Mouse (Mus musculus) cerebellum, adult 11-12 months (tissue): ENCODE data around the gene Srcin1.

ENCODE experiments used
- DNase-seq: peaks from one replicate; pipeline ENCODE4 v3.0.0; 2022

Gene Srcin1

DNA sequence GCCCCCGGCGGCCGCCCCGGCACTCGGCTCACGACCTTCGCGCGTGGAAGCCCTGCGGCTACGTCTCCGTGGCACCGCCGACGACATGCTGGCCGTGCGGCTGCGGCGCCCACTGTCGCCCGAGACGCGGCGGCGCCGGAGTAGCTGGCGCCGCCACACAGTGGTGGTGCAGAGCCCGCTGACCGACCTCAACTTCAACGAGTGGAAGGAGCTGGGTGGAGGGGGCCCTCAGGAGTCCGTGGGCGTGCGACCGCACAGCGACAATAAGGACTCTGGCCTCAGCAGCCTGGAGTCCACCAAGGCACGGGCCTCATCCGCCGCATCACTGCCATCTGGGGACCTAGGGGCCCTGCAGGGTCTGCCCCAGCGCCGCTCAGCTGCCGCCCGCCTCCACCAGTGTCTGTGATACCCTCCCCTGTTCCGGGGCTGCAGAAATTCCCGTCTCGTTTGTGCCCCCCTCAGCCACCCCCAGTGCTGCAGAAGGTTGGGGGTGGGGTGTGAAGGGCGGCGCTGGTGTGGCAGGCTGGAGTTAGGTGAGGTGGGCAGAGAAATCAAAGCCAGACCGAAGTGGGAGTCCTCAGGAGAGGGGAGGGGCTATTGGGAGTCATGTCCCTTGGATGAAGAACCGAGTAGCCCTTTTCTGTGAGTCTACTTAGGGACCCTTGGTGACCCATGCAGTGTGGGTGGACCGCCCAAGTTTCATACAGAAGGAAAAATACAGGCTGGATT, 75.1 kb downstream of the Srcin1 start:
- peak; percentile 32 for DNase-seq

DNA sequence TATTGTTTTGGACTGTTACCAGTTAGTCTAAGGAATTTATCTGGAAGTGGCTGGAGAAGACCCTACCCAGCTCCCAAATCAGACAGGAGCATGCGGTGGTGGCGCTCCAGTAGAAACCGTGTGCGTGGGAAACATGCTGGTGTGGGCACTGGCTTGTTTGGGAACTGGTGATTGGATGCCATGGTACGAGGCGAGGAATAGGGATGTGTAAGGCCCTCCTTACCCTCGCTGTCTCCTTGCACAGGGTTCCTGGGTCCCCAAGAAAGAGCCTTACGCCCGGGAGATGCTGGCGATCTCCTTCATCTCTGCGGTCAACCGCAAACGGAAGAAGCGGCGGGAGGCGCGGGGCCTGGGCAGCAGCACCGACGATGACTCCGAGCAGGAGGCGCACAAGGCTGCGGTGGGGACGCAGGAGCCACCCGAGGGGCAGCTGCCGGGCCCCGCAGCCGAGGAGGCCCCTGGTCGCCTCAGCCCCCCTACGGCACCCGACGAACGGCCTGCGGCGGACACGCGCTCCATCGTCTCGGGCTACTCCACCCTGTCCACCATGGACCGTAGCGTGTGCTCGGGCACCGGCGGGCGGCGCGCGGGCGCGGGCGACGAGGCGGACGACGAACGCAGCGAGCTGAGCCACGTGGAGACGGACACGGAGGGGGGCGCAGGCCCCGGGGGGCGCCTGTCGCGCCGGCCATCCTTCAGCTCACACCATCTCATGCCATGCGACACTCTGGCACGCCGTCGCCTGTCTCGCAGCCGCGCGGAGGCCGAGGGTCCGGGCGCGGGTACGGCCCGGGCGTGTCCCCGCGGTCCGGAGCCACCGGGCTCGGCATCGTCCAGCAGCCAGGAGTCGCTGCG, 75.9 kb downstream of the Srcin1 start, which contains the start of gene 4933428G20Rik:
4933428G20Rik (minus strand) TSS at position 476 of the 855 bp plus-strand sequence.
- DNase-seq, result no peak

DNA sequence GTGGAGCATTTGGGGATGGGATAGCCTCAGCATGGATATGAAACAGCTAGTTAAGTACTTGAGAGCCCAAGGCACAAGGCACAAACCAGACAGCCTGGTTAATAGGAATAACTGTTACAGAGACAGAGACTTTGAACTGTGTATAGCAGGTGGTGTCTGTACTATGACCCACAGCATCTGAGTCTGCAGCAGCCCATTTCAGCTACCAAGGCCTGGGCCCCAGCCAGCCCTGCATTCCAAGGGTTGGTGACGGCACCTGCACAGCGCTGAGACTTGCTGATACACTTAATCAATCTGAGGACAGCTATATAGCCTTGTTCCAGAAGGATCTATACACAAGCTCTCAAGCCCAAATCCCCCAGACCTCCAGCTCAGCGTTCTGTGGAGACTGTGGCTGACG, 78.4 kb downstream of the Srcin1 start:
- DNase-seq, result no peak

DNA sequence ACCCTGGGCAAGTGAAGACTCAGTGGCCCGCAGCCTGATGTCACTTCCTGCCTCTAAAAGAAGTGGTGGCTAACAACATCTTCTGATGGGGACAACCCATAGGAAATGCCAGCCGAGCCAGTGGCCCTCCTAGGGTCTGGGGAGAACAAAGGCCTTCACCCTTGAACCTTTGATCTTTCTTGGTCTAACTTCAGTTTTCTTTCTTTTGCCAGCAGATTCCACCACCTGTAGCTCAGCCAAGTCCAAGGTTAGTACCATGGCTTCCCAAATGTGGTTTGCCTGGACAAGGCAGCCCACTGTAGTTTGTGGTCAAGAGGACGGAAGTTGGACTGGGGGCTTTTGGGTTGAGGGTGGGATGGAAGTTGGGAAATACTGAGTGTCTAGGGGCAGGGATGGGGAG, 83.2 kb downstream of the Srcin1 start:
- DNase-seq, result no peak

DNA sequence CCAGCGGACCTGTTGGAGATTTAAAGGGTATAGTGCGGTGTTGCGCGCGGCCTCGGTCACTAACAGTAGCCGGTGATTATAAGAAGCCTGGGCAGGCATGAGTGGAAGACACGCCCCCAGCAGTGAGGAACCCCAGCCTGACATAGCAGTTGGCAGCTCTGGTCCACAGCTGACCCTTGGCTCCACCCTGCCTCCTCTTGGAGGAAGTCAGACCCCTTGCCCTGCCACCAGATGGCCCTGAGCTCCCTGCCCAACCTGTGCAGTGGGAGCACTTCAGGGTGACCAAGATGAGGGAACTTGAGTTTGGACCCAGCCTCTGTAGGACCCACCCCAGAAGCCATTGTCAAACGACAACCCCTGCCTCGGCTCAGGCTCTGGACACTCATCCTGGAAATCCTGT, 84.3 kb downstream of the Srcin1 start:
- DNase-seq, result no peak

DNA sequence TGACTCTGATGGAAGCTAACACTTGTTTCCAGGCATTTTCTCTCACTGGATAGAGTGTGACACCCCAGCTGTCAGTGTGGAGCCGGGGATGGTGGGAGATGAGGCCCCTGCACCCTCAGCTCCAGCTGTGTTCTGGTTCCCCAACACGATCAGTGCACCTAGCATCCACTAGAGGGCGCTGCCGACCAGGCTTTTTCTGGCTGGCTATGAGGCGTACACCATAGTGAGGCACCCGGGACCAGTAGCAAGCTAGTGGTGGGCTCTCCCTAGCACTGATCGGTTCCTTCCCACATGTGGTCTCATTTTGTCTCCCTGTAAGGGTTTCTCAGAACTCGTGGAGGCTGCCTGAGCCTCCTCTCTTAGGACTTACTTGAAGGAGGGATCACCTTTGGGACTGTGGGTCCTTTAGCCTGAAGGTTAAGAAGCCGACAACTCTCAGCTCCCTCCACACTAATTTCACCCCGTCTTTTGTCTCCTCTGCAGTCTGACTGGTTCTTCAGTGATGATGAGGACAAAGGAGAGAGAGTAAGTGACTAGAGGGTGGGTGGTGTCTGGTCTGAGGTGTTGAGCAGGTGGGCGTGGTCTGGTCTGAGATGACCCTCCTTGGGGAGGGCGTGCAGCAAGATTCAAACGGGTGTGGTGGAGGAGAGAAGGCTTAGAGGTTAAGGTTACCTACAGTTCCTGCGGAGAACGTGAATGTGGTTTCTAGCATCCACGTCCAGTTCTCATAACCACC, 86.2 kb downstream of the Srcin1 start:
- peak; percentile 65 for DNase-seq

DNA sequence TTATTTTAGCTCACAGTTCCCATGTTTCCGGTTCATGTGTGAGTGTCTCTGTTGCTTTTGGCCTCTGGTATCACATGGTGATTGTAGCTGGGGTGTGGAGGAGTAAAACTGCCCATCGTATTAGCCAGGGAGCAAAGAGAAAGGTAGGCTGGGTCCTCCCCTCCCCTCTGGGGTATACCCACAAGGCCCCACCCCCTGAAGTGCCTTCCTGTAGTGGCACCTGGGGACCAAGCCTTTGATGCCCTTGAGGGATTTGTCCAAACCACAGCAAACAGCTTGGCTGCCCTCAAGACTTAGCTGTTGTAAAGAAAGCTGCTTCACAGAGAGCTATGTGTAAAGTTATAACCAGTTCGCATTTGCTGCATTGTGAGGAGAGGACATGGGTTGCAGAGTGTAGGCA, 88.3 kb downstream of the Srcin1 start:
- DNase-seq, result no peak

DNA sequence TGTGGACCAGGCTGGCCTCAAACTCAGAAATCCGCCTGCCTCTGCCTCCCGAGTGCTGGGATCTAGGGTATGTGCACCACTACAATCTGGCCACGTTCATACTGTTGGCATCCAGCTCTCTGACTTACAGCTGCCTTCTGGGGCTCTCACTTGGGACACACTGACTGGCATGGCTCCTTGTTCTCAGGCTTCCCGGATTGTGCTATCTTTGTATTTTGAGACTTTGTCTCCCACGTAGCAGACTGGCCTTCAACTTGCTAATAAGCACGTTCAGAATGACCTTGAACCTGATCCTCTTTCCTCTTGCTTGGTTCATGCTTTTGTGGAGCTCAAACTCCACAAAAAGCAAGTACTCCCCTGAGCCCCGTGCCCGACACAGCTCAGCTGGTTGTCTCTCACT, 90.3 kb downstream of the Srcin1 start:
- DNase-seq, result no peak

DNA sequence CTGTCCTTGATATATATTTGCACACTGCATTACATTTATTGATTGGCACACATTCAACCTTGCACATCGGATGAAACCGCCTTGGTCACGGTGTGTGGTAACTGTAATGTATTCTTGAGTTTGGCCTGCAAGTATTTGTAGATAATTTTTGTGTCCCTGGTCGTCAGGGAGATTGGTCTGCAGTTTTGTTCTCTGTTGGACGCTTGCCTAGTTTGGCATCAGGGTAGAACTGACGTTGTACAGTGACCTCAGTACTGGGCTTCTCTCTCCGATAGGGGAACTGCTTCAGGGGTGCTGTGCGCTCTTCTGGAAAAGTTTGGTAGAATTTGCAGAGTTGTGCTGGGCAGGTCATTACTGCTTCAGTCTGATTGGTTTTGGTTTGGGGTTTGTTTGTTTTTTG, 96.2 kb downstream of the Srcin1 start:
- peak; percentile 36 for DNase-seq

DNA sequence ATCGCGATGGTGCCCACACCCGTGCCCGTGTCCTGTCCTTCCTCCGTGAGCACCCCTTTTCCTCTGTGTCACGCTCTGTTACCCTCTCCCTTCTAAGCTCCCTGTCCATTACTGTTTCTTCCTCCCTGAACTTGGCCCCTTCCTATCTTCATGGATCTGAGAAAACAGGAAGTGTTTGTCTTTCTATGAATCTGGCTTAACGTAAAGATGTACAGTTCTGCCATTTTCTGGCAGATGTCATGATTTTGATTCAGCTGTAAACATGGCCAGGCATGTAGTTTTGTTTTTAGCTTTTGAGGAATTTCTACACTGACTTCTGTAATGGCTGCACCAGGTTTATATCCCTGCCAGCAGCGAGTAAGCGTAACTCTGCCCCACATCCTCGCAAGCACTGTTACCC, 96.9 kb downstream of the Srcin1 start:
- no peak for DNase-seq

DNA sequence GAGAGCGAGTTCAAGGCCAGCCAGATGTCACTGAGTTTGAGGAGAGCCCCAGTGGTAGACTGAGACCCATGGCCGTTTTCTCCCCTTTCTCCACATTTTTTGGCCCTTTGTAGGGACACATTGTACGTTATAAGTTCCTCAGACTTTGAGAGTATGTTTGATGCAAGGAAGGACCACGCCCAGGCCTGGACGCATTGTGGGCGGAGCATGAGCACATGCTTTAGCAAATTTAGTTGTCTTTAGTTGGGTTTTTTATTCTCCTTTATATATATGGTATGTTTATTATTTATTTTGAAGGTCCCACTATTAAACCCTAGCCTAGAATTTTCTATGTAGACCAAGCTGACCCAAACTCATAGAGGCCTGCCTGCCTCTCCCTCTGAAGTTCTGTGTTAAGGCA, 97.6 kb downstream of the Srcin1 start:
- DNase-seq, result no peak

DNA sequence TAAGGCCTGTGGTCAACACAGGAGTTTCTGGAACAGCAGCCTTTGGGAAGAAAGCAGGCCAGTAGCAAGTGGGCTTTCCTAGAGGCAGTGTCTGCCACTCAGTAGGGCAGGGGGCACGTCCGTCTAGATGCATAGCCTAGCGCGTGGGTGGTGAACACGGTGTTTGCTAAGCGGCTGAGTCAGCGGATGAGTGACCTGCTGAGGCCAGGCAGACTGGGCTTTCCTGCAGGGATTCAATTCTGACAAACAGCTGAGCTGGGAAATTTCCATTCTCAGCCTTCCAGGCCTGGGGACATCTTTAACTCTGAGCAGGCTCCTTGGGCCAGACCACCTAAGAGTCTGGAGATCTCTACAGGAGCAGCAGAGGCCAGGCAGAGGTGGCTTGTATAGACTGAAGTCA, 98.6 kb downstream of the Srcin1 start:
- DNase-seq, result peak; percentile 70

DNA sequence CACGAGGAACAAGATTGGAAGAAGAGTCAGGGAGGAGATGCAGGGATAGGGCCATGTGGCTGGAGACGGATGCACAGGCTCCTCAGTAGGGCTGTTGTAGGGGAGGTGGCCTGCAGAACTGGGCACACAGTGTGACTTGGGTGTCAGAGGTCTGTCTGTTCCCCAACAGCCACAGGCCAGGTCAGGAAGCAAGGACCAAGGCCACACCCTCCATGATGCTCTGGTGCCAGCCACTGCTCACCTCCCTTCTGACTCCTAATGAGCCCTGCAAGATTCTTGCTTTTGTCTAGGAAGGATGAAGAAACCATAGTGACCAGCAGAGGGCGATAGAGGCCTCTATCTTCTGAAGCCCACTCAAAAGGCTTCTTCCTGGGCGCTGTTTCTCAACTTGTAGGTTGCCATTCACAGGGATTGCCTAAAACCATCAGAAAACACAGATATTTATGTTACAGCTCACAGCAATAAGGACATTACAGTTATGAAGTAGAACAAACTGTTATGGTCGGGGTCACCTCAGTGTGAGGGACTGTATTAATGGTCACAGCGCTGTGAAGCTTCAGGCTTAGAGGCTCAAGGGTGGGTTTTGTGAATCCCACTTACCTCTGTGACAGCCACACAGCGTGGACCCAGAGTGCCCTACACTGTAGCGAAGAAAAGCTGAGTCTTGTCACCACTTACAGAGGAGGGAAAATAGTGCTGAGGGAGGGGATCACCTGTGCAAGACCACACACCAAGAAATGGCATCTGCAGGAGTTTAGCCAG, 99.5 kb downstream of the Srcin1 start:
- peak; percentile 71 for DNase-seq

DNA sequence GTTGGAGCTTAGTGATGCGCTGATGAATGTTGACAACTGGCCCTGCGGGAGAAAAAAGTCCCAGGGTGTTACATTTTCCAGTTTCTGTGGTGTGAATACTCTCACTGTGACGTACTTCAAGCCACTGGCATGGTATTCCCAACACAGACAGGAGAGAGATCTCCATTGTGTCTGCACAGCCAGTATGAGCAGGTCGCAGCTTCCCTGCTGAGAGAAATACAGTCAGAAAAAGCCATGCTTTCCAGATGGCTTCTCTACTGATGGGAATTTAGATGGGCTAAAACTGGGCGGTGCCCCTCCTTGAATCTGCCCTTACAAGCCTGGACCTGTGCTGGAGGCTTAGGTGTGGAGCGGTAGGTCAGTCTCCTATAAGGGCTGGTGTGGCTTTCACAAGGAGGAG, 104.7 kb downstream of the Srcin1 start:
- DNase-seq, result no peak

DNA sequence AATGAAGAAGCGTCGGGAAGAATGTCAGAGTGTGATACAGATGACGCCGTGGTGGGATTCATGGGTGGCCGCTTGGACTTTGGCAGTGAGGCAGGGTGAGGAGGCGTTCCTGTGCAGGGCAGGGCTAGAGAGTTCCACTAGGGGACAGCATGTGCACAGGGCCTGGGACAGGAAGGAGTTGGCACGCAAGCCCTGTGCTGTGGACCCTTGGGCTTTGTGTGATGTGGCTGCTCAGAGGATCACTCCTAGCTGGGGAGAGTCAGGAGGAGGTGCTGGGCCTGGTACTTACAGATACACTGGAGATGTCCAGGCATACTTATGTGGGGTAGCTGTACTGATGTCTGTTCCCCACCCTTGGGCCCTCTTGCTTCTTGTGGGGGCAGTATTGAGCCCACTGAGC, 106.2 kb downstream of the Srcin1 start:
- DNase-seq, result no peak

DNA sequence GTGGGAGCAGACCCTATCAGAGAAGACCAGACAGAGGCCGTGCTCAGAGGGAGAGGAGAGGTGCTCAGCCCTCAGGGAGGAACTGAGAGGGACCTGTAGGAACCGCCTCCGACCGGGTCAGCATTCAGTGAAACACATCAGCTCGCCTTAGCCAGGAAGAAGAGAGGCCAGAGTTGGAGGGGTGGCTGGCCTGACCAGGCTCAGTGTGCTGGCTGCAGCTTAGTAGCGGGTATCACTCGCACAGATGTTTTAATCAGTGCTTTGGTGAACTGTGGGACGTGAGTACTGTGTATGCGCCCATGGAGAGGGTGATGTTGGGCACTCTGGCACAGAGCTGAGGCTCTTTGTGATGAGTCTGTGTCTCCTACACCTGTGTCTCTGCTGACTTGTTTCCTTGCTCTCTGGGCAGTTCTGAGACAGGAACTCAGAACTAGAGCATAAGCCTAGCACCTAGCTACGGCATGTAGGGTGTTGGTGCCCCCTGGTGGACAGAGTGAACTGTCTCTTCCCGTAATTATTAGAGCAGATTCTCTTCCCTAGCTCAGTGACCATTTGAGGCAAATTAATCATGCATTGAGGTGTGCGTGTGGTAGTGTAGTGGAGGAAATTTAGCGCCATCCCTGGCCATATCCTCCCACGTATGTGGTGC, 107.2 kb downstream of the Srcin1 start:
- peak; percentile 85 for DNase-seq

DNA sequence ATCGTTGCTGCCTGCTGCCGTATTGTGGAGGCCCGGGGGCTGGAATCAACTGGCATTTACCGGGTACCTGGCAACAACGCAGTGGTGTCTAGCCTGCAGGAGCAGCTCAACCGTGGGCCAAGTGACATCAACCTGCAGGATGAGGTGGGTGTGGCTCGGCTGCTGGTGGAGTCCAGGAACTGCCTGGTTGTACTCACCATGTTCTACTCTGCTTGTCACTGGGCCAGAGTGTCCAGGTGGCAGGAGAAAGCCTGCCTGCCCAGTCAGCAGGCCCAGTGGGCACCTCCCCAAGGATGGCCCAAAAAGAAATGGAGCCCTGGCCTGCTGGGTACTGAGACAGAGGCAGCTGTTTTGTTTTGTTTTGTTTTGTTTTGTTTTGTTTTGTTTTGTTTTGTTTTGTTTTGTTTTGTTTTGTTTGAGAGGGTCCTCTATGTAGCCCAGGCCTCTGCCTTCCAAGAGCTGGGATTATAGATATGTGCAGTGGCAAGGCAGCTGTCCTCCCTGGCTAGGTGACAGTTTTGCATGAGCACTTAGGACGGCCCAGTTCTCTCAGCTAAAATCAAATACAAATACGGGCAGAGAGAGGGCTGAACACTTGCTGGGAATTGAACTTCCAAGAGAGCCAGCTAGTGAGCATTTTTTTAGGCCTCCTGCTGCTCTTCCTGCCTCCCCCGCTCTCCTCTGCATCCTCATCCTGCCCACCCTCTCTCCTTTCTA, 109.4 kb downstream of the Srcin1 start:
- peak; percentile 96 for DNase-seq

DNA sequence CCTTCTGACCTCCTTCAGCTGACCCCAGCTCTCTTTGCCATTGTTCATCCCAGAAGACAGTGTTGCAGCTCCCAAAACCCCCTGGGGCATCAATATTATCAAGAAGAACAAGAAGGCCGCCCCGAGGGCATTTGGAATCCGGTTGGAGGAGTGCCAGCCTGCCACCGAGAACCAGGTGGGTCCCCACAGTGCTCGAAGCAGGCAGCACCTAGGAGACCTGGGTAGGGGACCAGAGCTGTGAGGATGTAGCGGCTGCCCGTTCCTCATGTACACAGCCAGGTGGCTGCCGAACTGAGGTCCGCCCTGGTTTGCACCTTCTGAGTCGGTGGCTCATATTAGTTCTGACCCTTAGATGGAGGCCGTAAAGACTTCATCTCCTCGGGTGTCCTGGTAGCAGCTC, 110.0 kb downstream of the Srcin1 start:
- DNase-seq, result peak; percentile 68

DNA sequence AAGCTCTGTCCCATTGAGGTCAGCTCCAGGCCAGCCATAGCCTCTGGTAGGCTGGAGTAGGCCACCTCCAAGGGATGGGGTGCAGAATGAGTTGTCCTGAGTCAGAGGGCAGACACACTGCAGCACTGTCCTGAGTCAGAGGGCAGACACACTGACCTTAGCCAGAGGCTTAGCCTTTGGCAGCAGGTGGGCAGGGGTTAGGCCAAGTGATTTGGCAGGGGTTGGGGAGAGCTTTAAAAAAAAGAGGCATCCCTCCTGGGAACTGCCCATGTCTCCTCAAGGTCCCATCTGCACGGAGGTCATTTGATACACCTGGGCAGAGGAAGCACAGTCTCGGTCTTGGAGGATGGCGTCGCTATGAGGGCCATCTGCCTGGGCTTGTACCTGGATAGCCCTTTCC, 112.0 kb downstream of the Srcin1 start:
- DNase-seq, result no peak

DNA sequence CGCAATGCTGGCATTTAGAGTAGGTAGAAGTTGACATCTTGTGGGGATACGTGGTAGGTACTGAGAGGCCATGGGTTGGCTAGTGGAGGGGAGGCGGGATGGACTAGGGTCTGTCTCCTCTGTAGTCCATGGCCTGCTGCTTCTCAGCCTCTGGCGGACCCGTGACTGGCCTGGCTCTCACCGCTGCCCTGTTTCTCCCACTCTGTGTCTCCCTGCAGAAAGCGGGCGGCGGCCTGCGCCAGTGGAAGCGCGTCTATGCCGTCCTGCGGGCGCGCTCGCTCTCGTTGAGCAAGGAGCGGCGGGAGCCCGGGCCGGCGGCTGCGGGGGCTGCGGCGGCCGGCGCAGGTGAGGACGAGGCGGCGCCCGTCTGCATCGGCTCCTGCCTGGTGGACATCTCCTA, 112.8 kb downstream of the Srcin1 start:
- DNase-seq, result no peak

DNA sequence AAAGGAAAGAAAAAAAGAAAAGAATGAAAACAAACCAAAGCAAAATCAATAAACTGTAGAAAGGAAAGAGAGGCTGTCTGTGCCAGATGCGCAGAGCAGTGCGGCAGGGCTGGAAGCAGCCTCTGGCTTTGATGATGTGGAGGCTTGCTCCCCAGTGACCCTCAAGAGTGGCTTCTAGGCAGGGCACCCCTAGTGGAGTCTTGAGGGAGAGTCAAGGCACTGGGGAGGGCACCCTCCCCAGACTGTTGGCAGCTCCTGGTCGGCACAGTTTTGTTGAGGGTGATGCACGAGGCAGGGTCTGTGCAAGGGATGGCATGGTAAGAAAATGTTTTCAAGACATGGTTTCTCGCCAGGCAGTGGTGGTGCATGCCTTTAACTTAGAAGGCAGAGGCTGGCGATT, 113.4 kb downstream of the Srcin1 start:
- no peak for DNase-seq
